Mouse (Mus musculus) heart, adult 2 months (tissue): ENCODE results near the gene BC049762. TPM values are rescaled to one million over a fixed set of nuclear protein-coding genes. Genes with fewer than 3 reads are reported as not detected.

ENCODE experiments used
- DNase-seq, 2 experiments: peaks; one replicate each; pipeline ENCODE4 v3.0.0; 2021
- H3K27ac ChIP-seq: fragments of 200-600 bp; 2 replicates; pipeline ENCODE4 v1.8.1; 2022
- H3K27me3 ChIP-seq: fragments of 200-500 bp; 2 replicates; pipeline ENCODE4 v1.6.1; 2012; ENCODE audit warnings: mild to moderate bottlenecking, low read length, inconsistent platforms, mixed read lengths; ENCODE audit not compliant: control insufficient read depth, insufficient read depth
- H3K36me3 ChIP-seq: fragments of 200-500 bp; 2 replicates; pipeline ENCODE4 v1.6.1; 2012; ENCODE audit warnings: low read length, inconsistent platforms; ENCODE audit not compliant: control insufficient read depth, insufficient read depth
- H3K4me1 ChIP-seq: fragments of 200-500 bp; 2 replicates; pipeline ENCODE4 v1.6.1; 2011; ENCODE audit warnings: low read length; ENCODE audit not compliant: control insufficient read depth, insufficient read depth
- H3K4me3 ChIP-seq: fragments of 200-600 bp; 2 replicates; pipeline ENCODE4 v1.8.1; 2022
- H3K79me2 ChIP-seq: fragments of 200-500 bp; replicated peaks from 2 replicates; pipeline ENCODE4 v1.6.1; 2012; ENCODE audit warnings: mild to moderate bottlenecking, inconsistent platforms, low read length, moderate library complexity, mixed read lengths; ENCODE audit not compliant: control insufficient read depth, insufficient read depth
- H3K9ac ChIP-seq: fragments of 200-500 bp; 2 replicates; pipeline ENCODE4 v1.6.1; 2012; ENCODE audit warnings: low read depth, mild to moderate bottlenecking, control low read depth, inconsistent platforms, low read length, mixed read lengths
- CTCF ChIP-seq: fragments of 200-600 bp; IDR thresholded peaks from 2 replicates; pipeline ENCODE4 v1.8.1; 2022; ENCODE audit warnings: antibody characterized with exemption, mild to moderate bottlenecking, moderate library complexity
- EP300 ChIP-seq: fragments of 200-500 bp; IDR thresholded peaks from 2 replicates; pipeline ENCODE4 v1.6.1; 2011; ENCODE audit warnings: low read depth, low read length, control low read depth; ENCODE audit not compliant: insufficient read depth
- POLR2A ChIP-seq: fragments of 200-500 bp; IDR thresholded peaks from 2 replicates; pipeline ENCODE4 v1.6.1; 2011; ENCODE audit warnings: mild to moderate bottlenecking, low read depth, low read length, control low read depth; ENCODE audit not compliant: insufficient read depth
- WGBS: fragments of 180-500 bp; shearing (Covaris S2); methylation state at CpG from one replicate; pipeline ENCODE4 v1.1.7; 2018; 5-methylcytosine and 5-hydroxymethylcytosine counted together
- intact Hi-C: fragments of 180-260 bp; cut with DNase I; formaldehyde crosslinking; loops from one replicate; pipeline ENCODE4 v1.15.1; 2025
- polyA plus RNA-seq: library from polyadenylated mRNA; depleted of rRNA; stranded (reverse); fragments of >200 nt; gene quantifications from 2 replicates; pipeline ENCODE4 v1.2.3, GENCODE M21; 2012
- total RNA-seq, 2 experiments: library from RNA; stranded (reverse); gene quantifications; 2 replicates each; pipeline ENCODE4 v1.2.3; 2021

The BC049762 gene
- total and polyA plus RNA-seq, 3 experiments, result 0.41 to 0.84 TPM; not detected in 1

DNA sequence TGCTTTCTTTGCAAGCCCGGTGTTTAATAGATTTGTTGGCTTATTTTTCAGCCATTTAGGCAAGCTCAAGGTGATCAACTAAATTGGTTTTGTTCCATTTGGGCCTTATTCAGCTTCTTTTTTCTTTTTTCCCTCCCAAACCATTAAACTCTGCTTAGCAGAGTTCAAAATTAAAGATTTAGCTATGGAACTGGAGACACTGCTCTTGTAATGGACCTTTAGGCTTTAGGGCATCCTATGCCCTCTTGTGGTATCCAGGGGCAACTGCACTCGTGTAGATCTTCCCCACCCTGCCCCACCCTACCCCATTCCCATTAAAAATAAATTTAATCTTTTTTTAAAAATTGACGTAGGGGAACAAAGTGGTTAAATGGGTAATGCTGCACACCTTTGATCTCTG is 2.5 kb upstream of the BC049762 start:
- no peak overlapping the region for H3K9ac ChIP-seq
- WGBS, result 35% methylated on average over 3 of the region's 3 CpGs
- intact Hi-C loops, result loop anchor here (5.0 kb wide), 1 partner anchor 323 kb away; the partner anchor contains the start of gene 4933414I15Rik

DNA sequence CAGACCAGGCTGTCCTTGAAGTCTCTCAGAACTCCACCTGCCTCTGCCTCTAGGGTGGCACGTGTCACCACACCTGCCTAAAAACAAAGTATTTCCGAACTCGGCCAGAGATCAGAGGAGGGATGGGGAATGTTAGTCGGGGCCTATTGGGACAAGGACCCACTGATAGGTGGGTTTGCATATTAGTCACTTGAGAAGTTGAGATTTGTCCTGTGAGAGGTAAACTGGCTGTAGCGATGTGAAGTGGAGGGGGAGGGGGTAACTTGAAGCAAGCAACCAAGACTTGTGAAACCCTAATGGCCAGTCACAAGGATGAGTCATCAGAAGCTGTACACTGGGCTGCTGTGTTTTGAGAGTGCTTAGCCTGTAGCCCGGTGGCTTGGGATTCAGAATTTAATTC is 1.5 kb upstream of the BC049762 start:
- TF ChIP-seq EP300, result no peak
- no peak for TF ChIP-seq POLR2A
- TF ChIP-seq CTCF, result no peak
- intact Hi-C loops, result no loop called here
- Histone ChIP-seq H3K27me3 (no peaks in the 10 kb centered on the region), H3K9ac (peak overlapping the region; percentile 20), H3K36me3 (peaks cover 31% of the 10 kb centered on the region), H3K79me2 (peaks cover 3% of the 10 kb centered on the region), H3K4me1 (peaks cover 11% of the 10 kb centered on the region), H3K4me3 (peak overlapping the region; percentile 96), H3K27ac (peak overlapping the region; percentile 99; the same call in 1 of the 2 replicates)
- 5% methylated on average over 6 of the region's 6 CpGs for WGBS
- peak; percentile 25 to 35 for DNase-seq

More for the DNA sequence above, 2.5 kb upstream of the BC049762 start:
- no peak for DNase-seq
- H3K4me1 ChIP-seq, result peaks cover 11% of the 10 kb centered on the region
- no peak overlapping the region for H3K27ac ChIP-seq
- peaks cover 36% of the 10 kb centered on the region for H3K36me3 ChIP-seq
- TF ChIP-seq CTCF (peak; percentile 96), EP300 (no peak)
- H3K27me3 ChIP-seq, result no peaks in the 10 kb centered on the region
- peaks cover 3% of the 10 kb centered on the region for H3K79me2 ChIP-seq
- H3K4me3 ChIP-seq, result no peak overlapping the region; the same call in 1 of the 2 replicates

DNA sequence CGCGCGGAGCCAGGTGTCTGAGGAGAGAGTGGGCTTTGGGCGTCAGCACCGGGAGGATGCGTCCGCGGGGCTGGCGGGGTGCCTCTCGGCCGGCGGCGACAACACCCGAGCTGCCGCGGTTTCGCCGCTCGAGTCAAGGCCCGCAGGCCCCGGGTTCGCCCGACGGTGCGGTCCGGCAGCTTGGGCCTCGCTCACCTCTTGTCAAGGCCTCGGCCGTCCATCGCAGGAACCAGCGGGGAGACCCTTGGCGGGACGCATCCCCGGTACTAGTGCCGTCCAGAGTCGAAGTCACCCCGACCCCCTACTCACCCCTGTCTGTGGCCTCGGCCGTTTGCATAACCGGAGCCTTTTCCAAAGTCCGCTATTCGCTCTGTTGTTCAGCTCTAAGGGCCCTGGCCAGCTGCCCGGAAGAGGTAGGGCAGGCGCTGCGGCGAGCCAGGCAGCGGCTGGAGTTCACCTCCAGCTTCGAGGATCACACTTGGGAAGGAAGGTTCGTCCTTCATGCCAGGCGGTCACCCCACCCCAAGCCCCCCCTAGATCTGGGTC is 513 bp upstream of the BC049762 start:
- Histone ChIP-seq H3K27me3 (no peaks in the 10 kb centered on the region), H3K9ac (peak overlapping the region; percentile 96), H3K27ac (peak overlapping the region; percentile 99), H3K79me2 (peaks cover 3% of the 10 kb centered on the region), H3K4me3 (peak overlapping the region; percentile 96), H3K4me1 (peaks cover 11% of the 10 kb centered on the region), H3K36me3 (peaks cover 26% of the 10 kb centered on the region)
- DNase-seq, result peak; percentile 76 to 80
- TF ChIP-seq POLR2A (no peak), EP300 (no peak), CTCF (no peak)
- under 1% methylated on average over 50 of the region's 50 CpGs for WGBS
- intact Hi-C loops, result no loop called here

DNA sequence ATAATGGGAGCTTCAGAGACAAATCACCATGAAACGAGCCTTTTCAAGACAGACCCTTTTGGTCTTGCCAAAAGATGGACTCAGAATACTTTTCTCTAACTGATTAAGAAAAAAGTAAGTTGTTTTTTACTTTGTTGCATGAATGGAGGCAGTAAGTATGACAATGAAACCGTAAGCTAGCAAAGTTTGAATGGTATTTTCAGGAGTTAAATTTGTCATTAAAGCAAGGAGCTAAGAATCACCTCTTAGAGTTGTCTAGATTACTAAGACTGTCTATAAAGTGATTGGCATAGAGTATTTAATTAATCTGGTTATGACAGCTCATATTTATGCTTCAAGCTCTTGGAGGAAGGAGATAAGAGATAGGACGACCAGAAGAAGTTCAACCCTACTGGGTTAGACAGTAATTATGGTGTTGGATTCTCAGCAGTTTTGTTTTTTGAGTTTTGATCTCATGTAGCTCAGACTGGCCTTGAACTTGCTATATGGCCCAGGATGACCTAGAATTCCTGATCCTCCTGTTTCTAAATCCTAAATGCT is 1.1 kb downstream of the BC049762 start, which contains the start of gene Clk4:
TSS of gene Clk4 (plus strand) at position 51 of the 540 bp plus-strand sequence.
- peak within 1 kb of the TSS; percentile 96 for H3K4me3 ChIP-seq
- no peaks in the 10 kb centered on the region for H3K27me3 ChIP-seq
- TF ChIP-seq CTCF (no peak), POLR2A (no peak), EP300 (no peak)
- H3K79me2 ChIP-seq, result peaks cover 3% of the 10 kb centered on the region; the same call in 1 of the 2 replicates
- peak within 1 kb of the TSS; percentile 76 for H3K9ac ChIP-seq
- peak within 1 kb of the TSS; percentile 99 for H3K27ac ChIP-seq
- peaks cover 15% of the 10 kb centered on the region for H3K36me3 ChIP-seq
- peaks cover 8% of the 10 kb centered on the region for H3K4me1 ChIP-seq
- intact Hi-C loops, result no loop called here
- WGBS, result 76% methylated on average over 3 of the region's 3 CpGs
- DNase-seq, result no peak

DNA sequence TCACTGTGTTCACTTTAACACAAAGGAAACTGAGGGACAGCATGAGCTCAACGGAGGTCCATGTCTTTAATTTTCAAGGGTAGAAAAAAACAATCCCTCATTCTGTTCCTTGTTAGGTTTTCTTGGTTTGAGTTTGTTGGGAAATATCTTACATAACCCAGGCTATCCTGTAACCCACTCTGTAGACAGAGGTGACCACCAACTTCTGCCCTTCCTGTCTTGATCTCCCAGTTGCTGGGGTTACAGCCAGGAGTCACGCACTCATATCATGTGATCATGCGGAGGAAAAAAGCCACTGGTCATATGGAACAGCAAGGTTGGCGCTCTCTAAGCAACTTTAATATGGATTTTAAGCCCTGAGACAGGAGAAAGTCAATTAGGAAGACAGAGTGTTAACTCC is 5.8 kb downstream of the BC049762 start:
- WGBS, result 87% methylated on average over 4 of the region's 4 CpGs
- intact Hi-C loops, result no loop called here
- TF ChIP-seq EP300, result no peak
- TF ChIP-seq POLR2A, result no peak
- no peak for TF ChIP-seq CTCF
- no peak overlapping the region for H3K27ac ChIP-seq
- H3K36me3 ChIP-seq, result no peaks in the 10 kb centered on the region
- H3K4me1 ChIP-seq, result no peaks in the 10 kb centered on the region
- no peak overlapping the region for H3K9ac ChIP-seq
- H3K79me2 ChIP-seq, result no peaks in the 10 kb centered on the region
- DNase-seq, result no peak
- H3K4me3 ChIP-seq, result no peak overlapping the region
- no peaks in the 10 kb centered on the region for H3K27me3 ChIP-seq

DNA sequence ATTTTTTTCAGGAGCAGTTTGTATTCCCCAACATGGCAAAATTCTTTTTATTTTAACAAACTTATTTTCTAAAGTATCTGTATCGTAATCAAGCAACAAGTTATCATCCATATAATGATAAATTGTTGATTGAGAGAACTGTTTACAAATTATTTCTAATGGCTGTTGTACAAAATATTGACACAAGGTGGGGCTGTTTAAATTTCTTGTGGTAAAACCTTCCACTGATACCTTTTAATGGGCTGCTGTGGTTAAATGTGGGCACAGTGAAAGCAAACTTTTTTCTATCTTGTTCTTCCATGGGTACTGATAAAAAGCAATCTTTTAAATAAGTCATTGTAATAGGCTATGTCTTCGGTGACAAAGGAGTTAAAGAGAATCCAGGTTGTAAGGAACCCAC is 19.9 kb downstream of the BC049762 start:
- intact Hi-C loops, result no loop called here
- no peaks in the 10 kb centered on the region for H3K36me3 ChIP-seq
- DNase-seq, result no peak
- no peak overlapping the region for H3K4me3 ChIP-seq
- no peak overlapping the region for H3K9ac ChIP-seq
- TF ChIP-seq CTCF (peak; percentile 45), EP300 (no peak), POLR2A (no peak)
- 78% methylated on average over 2 of the region's 2 CpGs for WGBS
- H3K4me1 ChIP-seq, result no peaks in the 10 kb centered on the region
- no peaks in the 10 kb centered on the region for H3K27me3 ChIP-seq
- H3K79me2 ChIP-seq, result no peaks in the 10 kb centered on the region
- H3K27ac ChIP-seq, result no peak overlapping the region
